Mouse (Mus musculus) kidney, postnatal 0 days (tissue): ENCODE measurements around the gene Itsn1. TPM values are rescaled to one million over a fixed set of nuclear protein-coding genes. Genes with fewer than 3 reads are reported as not detected.

Source experiments
- ATAC-seq: fragments of 200-750 bp; cut with Nextera tagmentation; replicated peaks from 2 replicates; pipeline ENCODE4 v1.8.0; 2017; ENCODE audit warnings: low read depth, moderate number of reproducible peaks, moderate TSS enrichment, moderate library complexity; ENCODE audit not compliant: low FRiP score
- DNase-seq: peaks from one replicate; pipeline ENCODE4 v3.0.0-alpha.2; 2016; ENCODE audit warnings: low spot score
- H3K27ac ChIP-seq: fragments of 300-500 bp; sonication (generic); 2 replicates; pipeline ENCODE4 v1.5.1; 2014; ENCODE audit warnings: mild to moderate bottlenecking
- H3K27me3 ChIP-seq: fragments of 300-500 bp; sonication (generic); 2 replicates; pipeline ENCODE4 v1.6.1; 2014; ENCODE audit warnings: low read length, mixed read lengths; ENCODE audit not compliant: insufficient read depth
- H3K36me3 ChIP-seq: fragments of 300-500 bp; sonication (generic); 2 replicates; pipeline ENCODE4 v1.6.1; 2014; ENCODE audit warnings: low read length, mixed read lengths; ENCODE audit not compliant: insufficient read depth
- H3K4me1 ChIP-seq: fragments of 300-500 bp; sonication (generic); replicated peaks from 2 replicates; pipeline ENCODE4 v1.6.1; 2014; ENCODE audit warnings: antibody characterized with exemption, low read length, mixed read lengths; ENCODE audit not compliant: insufficient read depth
- H3K4me2 ChIP-seq: fragments of 300-500 bp; sonication (generic); 2 replicates; pipeline ENCODE4 v1.6.1; 2014; ENCODE audit warnings: mild to moderate bottlenecking, low read length, moderate library complexity, mixed read lengths
- H3K4me3 ChIP-seq: fragments of 300-500 bp; sonication (generic); replicated peaks from 2 replicates; pipeline ENCODE4 v1.5.1; 2014; ENCODE audit warnings: low read depth, low read length
- H3K9ac ChIP-seq: fragments of 300-500 bp; sonication (generic); 2 replicates; pipeline ENCODE4 v1.6.1; 2014; ENCODE audit warnings: low read depth, low read length
- H3K9me3 ChIP-seq: fragments of 300-500 bp; sonication (generic); replicated peaks from 2 replicates; pipeline ENCODE4 v1.6.1; 2016; ENCODE audit warnings: low read length, inconsistent platforms, mixed read lengths
- CTCF ChIP-seq: IDR thresholded peaks from 2 replicates; pipeline ENCODE4 v1.5.1; 2016; ENCODE audit warnings: antibody characterized with exemption, low read depth, mild to moderate bottlenecking, moderate library complexity
- WGBS: fragments of 180-500 bp; shearing (Covaris S2); extraction: QIAGEN DNeasy Blood & Tissue Kit; methylation state at CpG from one replicate; pipeline ENCODE4 v1.1.7; 2014; 5-methylcytosine and 5-hydroxymethylcytosine counted together
- polyA plus RNA-seq: library from polyadenylated mRNA; unstranded; fragments of >200 nt; fragmentation: Nextera tagmentation; extraction: Ambion mirVana; gene quantifications from 2 replicates; pipeline ENCODE4 v1.2.1, GENCODE M21; 2015

The Itsn1 gene
- polyA plus RNA-seq, 1 experiment from 2014 or later: 14.4 TPM

GRCm38 (mm10) chr16:91909569-91910335 is 180.7 kb downstream of the Itsn1 start:
- H3K4me2 ChIP-seq: no peak overlapping the region
- TF ChIP-seq CTCF: no peak
- H3K9ac ChIP-seq: no peak overlapping the region
- H3K4me1 ChIP-seq: no peaks in the 10 kb centered on the region
- H3K9me3 ChIP-seq: no peaks in the 10 kb centered on the region
- no peak overlapping the region for H3K27ac ChIP-seq
- no peak overlapping the region for H3K4me3 ChIP-seq
- ATAC-seq (no peak), DNase-seq (no peak)
- H3K36me3 ChIP-seq: no peaks in the 10 kb centered on the region
- 76% methylated on average over 15 of the region's 15 CpGs for WGBS
- H3K27me3 ChIP-seq: no peaks in the 10 kb centered on the region

- Histone ChIP-seq H3K4me1 (no peaks in the 10 kb centered on the region), H3K27ac (no peak overlapping the region), H3K4me2 (peak overlapping the region; percentile 59), H3K27me3 (no peaks in the 10 kb centered on the region), H3K36me3 (no peaks in the 10 kb centered on the region), H3K9me3 (no peaks in the 10 kb centered on the region), H3K9ac (no peak overlapping the region), H3K4me3 (peak overlapping the region; percentile 28)
- TF ChIP-seq CTCF: peak; percentile 96
- ATAC-seq (0 out of 2 replicates have a peak, but pooled peaks have one; percentile 46), DNase-seq (peak; percentile 91)
- 22% methylated on average over 17 of the region's 17 CpGs for WGBS
Observed at GRCm38 (mm10) chr16:91917631-91918096, 188.6 kb downstream of the Itsn1 start.

- Histone ChIP-seq H3K4me2 (no peak overlapping the region), H3K27ac (no peak overlapping the region), H3K9me3 (no peaks in the 10 kb centered on the region), H3K4me3 (no peak overlapping the region), H3K9ac (no peak overlapping the region), H3K4me1 (no peaks in the 10 kb centered on the region), H3K36me3 (peaks cover 5% of the 10 kb centered on the region; the same call in 1 of the 2 replicates), H3K27me3 (no peaks in the 10 kb centered on the region)
- TF ChIP-seq CTCF: no peak
- no peak for DNase-seq
- ATAC-seq: no peak
- 70% methylated on average over 4 of the region's 4 CpGs for WGBS
Observed at GRCm38 (mm10) chr16:91918461-91918860, 189.4 kb downstream of the Itsn1 start.

- WGBS: 60% methylated on average over 6 of the region's 6 CpGs
- ATAC-seq (no peak), DNase-seq (no peak)
- H3K4me2 ChIP-seq: no peak overlapping the region
- H3K36me3 ChIP-seq: peaks cover 11% of the 10 kb centered on the region; the same call in 1 of the 2 replicates
- no peaks in the 10 kb centered on the region for H3K4me1 ChIP-seq
- no peak overlapping the region for H3K9ac ChIP-seq
- no peak for TF ChIP-seq CTCF
- H3K4me3 ChIP-seq: no peak overlapping the region
- H3K27me3 ChIP-seq: no peaks in the 10 kb centered on the region
- no peak overlapping the region for H3K27ac ChIP-seq
- H3K9me3 ChIP-seq: no peaks in the 10 kb centered on the region
Observed at GRCm38 (mm10) chr16:91919056-91919455, 190.0 kb downstream of the Itsn1 start.

GRCm38 (mm10) chr16:91921340-91921739 is 192.3 kb downstream of the Itsn1 start:
- ATAC-seq: no peak
- Histone ChIP-seq H3K4me3 (no peak overlapping the region), H3K27me3 (no peaks in the 10 kb centered on the region), H3K4me2 (no peak overlapping the region), H3K27ac (no peak overlapping the region), H3K9ac (no peak overlapping the region), H3K36me3 (peaks cover 32% of the 10 kb centered on the region), H3K9me3 (no peaks in the 10 kb centered on the region), H3K4me1 (no peaks in the 10 kb centered on the region)
- TF ChIP-seq CTCF: no peak
- WGBS: 85% methylated on average over 11 of the region's 11 CpGs
- no peak for DNase-seq

GRCm38 (mm10) chr16:91922939-91923338 is 193.9 kb downstream of the Itsn1 start:
- ATAC-seq (no peak), DNase-seq (no peak)
- H3K4me3 ChIP-seq: no peak overlapping the region
- H3K27ac ChIP-seq: no peak overlapping the region
- peaks cover 47% of the 10 kb centered on the region for H3K36me3 ChIP-seq
- H3K27me3 ChIP-seq: no peaks in the 10 kb centered on the region
- H3K9ac ChIP-seq: no peak overlapping the region
- H3K9me3 ChIP-seq: no peaks in the 10 kb centered on the region
- H3K4me2 ChIP-seq: no peak overlapping the region
- 64% methylated on average over 8 of the region's 8 CpGs for WGBS
- no peaks in the 10 kb centered on the region for H3K4me1 ChIP-seq
- TF ChIP-seq CTCF: no peak
